Mouse (Mus musculus): ENCODE results near the gene Them7.

GRCm38 (mm10) chr2:105189352-105189751 lies 34.8 kb upstream of the Them7 start:
- TF ChIP-seq CTCF (IDR thresholded peaks at IDR 0.05; ENCODE audit: insufficient read depth, low read depth, low read length) = no peak
- TF ChIP-seq POLR2A (IDR thresholded peaks at IDR 0.05; ENCODE audit: insufficient read depth, low read depth, low read length) = no peak

Data from olfactory bulb, adult 2 months (tissue).